Mouse (Mus musculus) hindbrain, postnatal 0 days (tissue): ENCODE measurements around the gene Tcf12. TPM values are rescaled to one million over a fixed set of nuclear protein-coding genes. Genes with fewer than 3 reads are reported as not detected.

Source experiments
- ATAC-seq: fragments of 200-750 bp; cut with Nextera tagmentation; 2 replicates; pipeline ENCODE4 v1.8.0; 2017; ENCODE audit warnings: mild to moderate bottlenecking, moderate TSS enrichment, moderate library complexity
- DNase-seq: peaks from one replicate; pipeline ENCODE4 v3.0.0-alpha.2; 2015; ENCODE audit warnings: low spot score
- H3K27ac ChIP-seq: fragments of 300-500 bp; sonication (generic); 2 replicates; pipeline ENCODE4 v1.5.1; 2014; ENCODE audit warnings: mild to moderate bottlenecking
- H3K27me3 ChIP-seq: fragments of 300-500 bp; sonication (generic); 2 replicates; pipeline ENCODE4 v1.6.1; 2014; ENCODE audit warnings: low read length, mixed read lengths; ENCODE audit not compliant: insufficient read depth
- H3K36me3 ChIP-seq: fragments of 300-500 bp; sonication (generic); 2 replicates; pipeline ENCODE4 v1.6.1; 2014; ENCODE audit warnings: low read length, mixed read lengths; ENCODE audit not compliant: insufficient read depth
- H3K4me1 ChIP-seq: fragments of 300-500 bp; sonication (generic); 2 replicates; pipeline ENCODE4 v1.6.1; 2014; ENCODE audit warnings: antibody characterized with exemption, low read length, mixed read lengths; ENCODE audit not compliant: insufficient read depth
- H3K4me2 ChIP-seq: fragments of 300-500 bp; sonication (generic); 2 replicates; pipeline ENCODE4 v1.6.1; 2014; ENCODE audit warnings: low read depth, mild to moderate bottlenecking, low read length, moderate library complexity, mixed read lengths
- H3K4me3 ChIP-seq: fragments of 300-500 bp; sonication (generic); 2 replicates; pipeline ENCODE4 v1.5.1; 2014; ENCODE audit warnings: low read length
- H3K9ac ChIP-seq: fragments of 300-500 bp; sonication (generic); replicated peaks from 2 replicates; pipeline ENCODE4 v1.6.1; 2014; ENCODE audit warnings: mild to moderate bottlenecking, low read length, moderate library complexity, mixed read lengths
- H3K9me3 ChIP-seq: fragments of 300-500 bp; sonication (generic); 2 replicates; pipeline ENCODE4 v1.6.1; 2016; ENCODE audit warnings: low read length, mixed read lengths
- CTCF ChIP-seq: IDR thresholded peaks from 2 replicates; pipeline ENCODE4 v1.5.1; 2016; ENCODE audit warnings: antibody characterized with exemption, control low read depth, low read depth
- WGBS: fragments of 180-500 bp; shearing (Covaris S2); extraction: QIAGEN DNeasy Blood & Tissue Kit; methylation state at CpG from one replicate; pipeline ENCODE4 v1.1.7; 2014; 5-methylcytosine and 5-hydroxymethylcytosine counted together
- microRNA-seq, 2 experiments: library from miRNA; unstranded; fragments of <30 nt; microRNA quantifications; one replicate each; pipeline ENCODE4; 2016
- polyA plus RNA-seq: library from polyadenylated mRNA; unstranded; fragments of >200 nt; fragmentation: Nextera tagmentation; extraction: Ambion mirVana; gene quantifications from 2 replicates; pipeline ENCODE4 v1.2.1, GENCODE M21; 2015
- total RNA-seq: library from RNA; depleted of rRNA; stranded (reverse); fragments of >200 nt; gene quantifications from 2 replicates; pipeline ENCODE4 v1.2.3, GENCODE M21; 2014; rRNA removed

The Tcf12 gene
- total and polyA plus RNA-seq, 2 experiments from 2014 or later, result 65.5 to 155 TPM

- Histone ChIP-seq H3K9ac (no peak overlapping the region), H3K27ac (no peak overlapping the region), H3K36me3 (no peaks in the 10 kb centered on the region), H3K9me3 (no peaks in the 10 kb centered on the region), H3K27me3 (no peaks in the 10 kb centered on the region), H3K4me3 (no peak overlapping the region), H3K4me2 (no peak overlapping the region), H3K4me1 (no peaks in the 10 kb centered on the region)
- DNase-seq (peak; percentile 84), ATAC-seq (peak; percentile 71)
- TF ChIP-seq CTCF, result peak; percentile 95
- 3% methylated on average over 2 of the region's 2 CpGs for WGBS
These were observed 305.3 kb downstream of the Tcf12 start for GRCm38 (mm10) chr9:71806422-71806805.

GRCm38 (mm10) chr9:71805646-71806421 lies 305.8 kb downstream of the Tcf12 start:
- no peak for TF ChIP-seq CTCF
- ATAC-seq, result 0 out of 2 replicates have a peak, but pooled peaks have one; percentile 8
- WGBS, result 73% methylated on average over 6 of the region's 6 CpGs

GRCm38 (mm10) chr9:71804116-71804515 lies 307.6 kb downstream of the Tcf12 start:
- H3K27me3 ChIP-seq, result no peaks in the 10 kb centered on the region
- 55% methylated on average over 6 of the region's 6 CpGs for WGBS
- H3K4me1 ChIP-seq, result no peaks in the 10 kb centered on the region
- ATAC-seq (no peak), DNase-seq (no peak)
- no peaks in the 10 kb centered on the region for H3K36me3 ChIP-seq
- no peak overlapping the region for H3K9ac ChIP-seq
- no peak for TF ChIP-seq CTCF
- H3K4me2 ChIP-seq, result no peak overlapping the region
- no peak overlapping the region for H3K27ac ChIP-seq
- no peak overlapping the region for H3K4me3 ChIP-seq
- H3K9me3 ChIP-seq, result no peaks in the 10 kb centered on the region

More at GRCm38 (mm10) chr9:71805646-71806421, 305.8 kb downstream of the Tcf12 start:
- H3K9ac ChIP-seq, result no peak overlapping the region
- no peak overlapping the region for H3K4me2 ChIP-seq
- H3K36me3 ChIP-seq, result no peaks in the 10 kb centered on the region
- no peaks in the 10 kb centered on the region for H3K4me1 ChIP-seq
- no peak overlapping the region for H3K4me3 ChIP-seq
- no peaks in the 10 kb centered on the region for H3K27me3 ChIP-seq
- no peak overlapping the region for H3K27ac ChIP-seq
- no peak for DNase-seq
- no peaks in the 10 kb centered on the region for H3K9me3 ChIP-seq

GRCm38 (mm10) chr9:71803281-71803680 lies 308.4 kb downstream of the Tcf12 start:
- 68% methylated on average over 7 of the region's 7 CpGs for WGBS
- TF ChIP-seq CTCF, result no peak
- no peaks in the 10 kb centered on the region for H3K9me3 ChIP-seq
- DNase-seq, result no peak
- H3K4me3 ChIP-seq, result no peak overlapping the region
- no peak overlapping the region for H3K4me2 ChIP-seq
- no peaks in the 10 kb centered on the region for H3K36me3 ChIP-seq
- H3K27ac ChIP-seq, result no peak overlapping the region
- H3K9ac ChIP-seq, result no peak overlapping the region
- no peak for ATAC-seq
- H3K27me3 ChIP-seq, result no peaks in the 10 kb centered on the region
- no peaks in the 10 kb centered on the region for H3K4me1 ChIP-seq

- no peaks in the 10 kb centered on the region for H3K27me3 ChIP-seq
- 75% methylated on average over 5 of the region's 5 CpGs for WGBS
- H3K27ac ChIP-seq, result no peak overlapping the region
- H3K9ac ChIP-seq, result no peak overlapping the region
- no peaks in the 10 kb centered on the region for H3K9me3 ChIP-seq
- DNase-seq (no peak), ATAC-seq (no peak)
- no peaks in the 10 kb centered on the region for H3K4me1 ChIP-seq
- H3K36me3 ChIP-seq, result no peaks in the 10 kb centered on the region
- no peak overlapping the region for H3K4me2 ChIP-seq
- no peak for TF ChIP-seq CTCF
- no peak overlapping the region for H3K4me3 ChIP-seq
These were observed 312.1 kb downstream of the Tcf12 start for GRCm38 (mm10) chr9:71799598-71799997.

GRCm38 (mm10) chr9:71798176-71798575 lies 313.5 kb downstream of the Tcf12 start:
- H3K4me1 ChIP-seq, result no peaks in the 10 kb centered on the region
- DNase-seq, result no peak
- no peak for ATAC-seq
- TF ChIP-seq CTCF, result no peak
- 51% methylated on average over 5 of the region's 5 CpGs for WGBS
- H3K9me3 ChIP-seq, result no peaks in the 10 kb centered on the region
- H3K4me3 ChIP-seq, result no peak overlapping the region
- H3K27ac ChIP-seq, result no peak overlapping the region
- no peaks in the 10 kb centered on the region for H3K36me3 ChIP-seq
- H3K9ac ChIP-seq, result no peak overlapping the region
- no peaks in the 10 kb centered on the region for H3K27me3 ChIP-seq
- H3K4me2 ChIP-seq, result no peak overlapping the region

Small RNA genes within 50 kb of the gene (microRNA-seq; reads per million reads assigned to microRNA genes)
- 0 reads per million in 2 experiments for gene Gm27450

Other genes with a start within 250 kb of the Tcf12 start
- gene Zfp280d, start 163.0 kb upstream of the Tcf12 start, total RNA-seq, result 45.6 and 48.6 TPM in 2 replicates
- gene Zfp280d, start 163.0 kb upstream of the Tcf12 start, polyA plus RNA-seq, result 28.8 and 32.1 TPM in 2 replicates